Mouse (Mus musculus) large intestine, adult 2 months (tissue): ENCODE results near the gene C1qc. TPM values are rescaled to one million over a fixed set of nuclear protein-coding genes. Genes with fewer than 3 reads are reported as not detected.

ENCODE experiments used
- DNase-seq: peaks from one replicate; pipeline ENCODE4 v3.0.0-alpha.2; 2012; ENCODE audit warnings: low read depth, low spot score
- WGBS: fragments of 180-500 bp; shearing (Covaris S2); methylation state at CpG from one replicate; pipeline ENCODE4 v1.1.7; 2018; 5-methylcytosine and 5-hydroxymethylcytosine counted together
- polyA plus RNA-seq: library from polyadenylated mRNA; depleted of rRNA; stranded (reverse); fragments of >200 nt; gene quantifications from 2 replicates; pipeline ENCODE4 v1.2.3, GENCODE M21; 2012; rRNA removed

The C1qc gene
- polyA plus RNA-seq: 90.7 and 119 TPM in 2 replicates

DNA sequence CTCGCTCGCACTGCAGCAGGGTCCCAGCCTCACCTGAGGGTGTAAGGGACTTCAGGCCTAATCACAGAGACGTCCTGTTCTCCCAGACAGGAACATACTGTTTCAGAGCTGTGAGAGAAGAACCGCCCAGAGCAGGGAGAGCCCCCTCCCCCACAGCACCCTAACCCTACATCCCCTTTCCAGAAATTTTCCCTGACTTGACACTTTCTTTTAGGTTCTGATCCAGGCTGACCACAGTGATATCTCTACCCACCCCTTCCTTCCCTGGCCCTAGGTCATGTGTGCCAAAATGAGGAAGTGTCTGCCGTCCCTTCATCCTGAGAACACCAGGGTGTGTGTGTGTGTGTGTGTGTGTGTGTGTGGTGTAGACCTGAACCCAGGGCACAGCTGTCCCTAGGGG is at the start of gene C1qc:
Gene C1qc (minus strand): TSS at position 255 of the 400 bp plus-strand sequence.
- no peak for DNase-seq
- 56% methylated on average over 5 of the region's 5 CpGs for WGBS

DNA sequence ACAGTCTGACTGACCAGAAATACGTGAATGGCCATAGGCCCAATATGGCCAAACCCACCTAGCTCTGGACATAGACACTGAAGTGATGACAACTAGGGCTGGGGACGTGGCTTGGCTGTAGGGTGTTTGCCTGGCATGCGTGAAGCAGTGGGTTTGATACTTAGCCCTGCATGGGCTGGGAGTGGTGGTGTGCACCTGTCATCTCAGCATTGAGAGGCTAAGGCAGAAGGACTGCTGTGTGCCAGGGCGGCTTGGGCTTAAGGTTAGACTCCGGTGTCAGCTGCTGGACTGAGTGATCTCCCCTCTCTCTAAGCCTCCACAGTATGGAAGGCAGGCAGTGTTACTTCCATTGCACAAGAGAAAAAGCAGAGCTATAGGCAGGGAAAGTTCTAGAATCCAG is 45.1 kb upstream of the C1qc start:
- DNase-seq: no peak
- WGBS: 88% methylated on average over 5 of the region's 5 CpGs

DNA sequence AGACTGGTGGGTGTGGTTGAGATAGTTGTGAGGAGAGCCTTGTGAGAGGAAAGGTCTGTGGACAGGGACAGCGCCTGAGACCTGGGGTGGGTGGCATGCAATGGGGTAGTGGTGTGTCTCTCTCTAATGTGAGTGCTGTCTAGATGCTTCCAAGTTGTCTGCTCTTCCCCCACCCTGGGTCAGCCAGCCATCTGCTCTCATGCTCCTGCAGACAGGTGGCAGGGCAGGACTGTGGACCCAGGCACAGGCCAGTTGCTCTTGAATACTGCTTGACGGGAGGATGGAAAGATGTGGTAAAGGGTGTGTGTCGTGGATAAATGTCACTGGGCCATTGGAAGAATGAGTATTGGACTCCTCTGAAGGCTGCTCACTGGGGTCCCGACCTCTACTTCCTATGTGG is 44.5 kb upstream of the C1qc start:
- 56% methylated on average over 4 of the region's 4 CpGs for WGBS
- no peak for DNase-seq

DNA sequence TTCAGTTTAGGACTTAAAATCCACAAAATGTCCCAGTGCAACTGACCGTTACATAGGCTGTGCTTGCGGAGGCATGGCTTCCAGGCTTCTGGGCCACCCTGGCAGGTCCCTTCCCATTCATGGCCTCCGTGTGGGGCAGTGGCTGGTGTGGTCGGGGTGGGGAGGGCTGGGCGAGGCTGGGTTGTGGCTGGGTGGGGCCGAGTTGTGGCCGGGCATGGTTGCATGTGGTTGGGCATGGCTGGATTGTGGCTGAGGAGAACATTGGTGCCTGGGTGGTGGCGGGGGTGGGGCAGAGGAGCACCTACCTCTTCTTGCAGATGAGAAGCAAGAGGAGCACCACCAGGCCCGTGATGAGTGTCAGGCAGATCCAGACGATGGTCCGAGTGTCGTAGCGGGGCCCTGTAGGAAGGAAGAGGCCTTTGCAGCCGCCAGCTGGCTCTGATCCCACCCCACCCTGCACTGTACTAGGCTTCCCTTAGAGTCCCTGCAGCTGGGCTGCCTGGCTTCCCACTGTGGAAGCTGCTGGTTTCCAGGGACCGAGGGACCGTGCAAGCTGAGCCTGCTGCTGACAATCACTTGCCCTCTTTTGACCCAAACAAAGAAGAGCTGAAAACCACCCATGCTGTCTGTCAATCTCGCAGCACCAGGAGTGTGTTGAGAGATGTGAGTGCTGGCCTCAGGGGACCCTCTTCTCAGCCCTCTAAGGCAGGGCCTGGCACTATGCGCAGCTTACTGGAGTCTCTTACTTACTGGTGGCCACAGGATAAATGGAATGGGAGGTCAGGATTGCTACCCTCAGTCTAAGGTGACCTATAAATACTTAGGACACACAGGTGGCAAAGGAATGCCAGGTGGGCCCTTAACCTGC is 42.1 kb upstream of the C1qc start:
- WGBS: 39% methylated on average over 18 of the region's 18 CpGs

DNA sequence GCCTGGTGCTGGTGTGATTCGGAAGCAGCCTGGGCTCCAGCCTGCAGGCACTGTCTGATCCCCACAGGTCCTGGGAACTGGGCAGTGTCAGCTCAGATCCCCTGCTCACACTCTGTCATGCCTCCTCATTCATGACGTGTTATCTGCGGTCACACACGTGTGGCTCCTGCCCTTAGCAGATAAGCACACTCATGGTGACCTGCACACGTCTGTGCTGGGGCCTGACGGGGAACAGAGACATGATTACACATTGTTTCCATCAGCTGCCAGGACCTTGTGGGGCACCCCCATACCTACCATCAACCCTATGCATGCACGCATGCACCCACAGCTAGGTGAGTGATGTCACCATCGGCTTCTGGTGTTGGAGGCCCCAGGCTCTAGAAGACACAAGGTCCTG is 37.6 kb upstream of the C1qc start:
- no peak for DNase-seq
- WGBS: 80% methylated on average over 8 of the region's 8 CpGs

More for the DNA sequence above, 42.1 kb upstream of the C1qc start:
- DNase-seq: no peak

DNA sequence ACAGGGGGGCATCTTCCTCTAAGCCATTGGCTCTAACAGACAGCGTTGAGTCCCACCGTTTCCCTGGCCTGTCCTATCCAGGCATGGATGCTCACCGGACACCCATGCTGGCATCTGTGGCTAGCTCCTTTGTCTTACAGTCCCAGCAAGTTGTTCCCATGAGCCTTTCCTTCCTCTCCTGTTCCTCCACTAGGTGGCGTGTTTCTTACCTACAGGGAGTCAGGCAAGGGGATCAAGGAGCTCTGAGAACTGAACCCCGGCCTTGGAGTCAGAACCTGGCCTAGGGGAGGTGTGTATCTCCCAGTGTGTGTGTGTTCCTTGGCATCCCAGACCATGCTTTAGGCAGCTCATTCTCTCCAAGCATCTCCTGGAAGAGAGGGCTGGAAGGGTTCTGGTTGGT is 36.1 kb upstream of the C1qc start:
- no peak for DNase-seq
- WGBS: 13% methylated on average over 5 of the region's 5 CpGs

DNA sequence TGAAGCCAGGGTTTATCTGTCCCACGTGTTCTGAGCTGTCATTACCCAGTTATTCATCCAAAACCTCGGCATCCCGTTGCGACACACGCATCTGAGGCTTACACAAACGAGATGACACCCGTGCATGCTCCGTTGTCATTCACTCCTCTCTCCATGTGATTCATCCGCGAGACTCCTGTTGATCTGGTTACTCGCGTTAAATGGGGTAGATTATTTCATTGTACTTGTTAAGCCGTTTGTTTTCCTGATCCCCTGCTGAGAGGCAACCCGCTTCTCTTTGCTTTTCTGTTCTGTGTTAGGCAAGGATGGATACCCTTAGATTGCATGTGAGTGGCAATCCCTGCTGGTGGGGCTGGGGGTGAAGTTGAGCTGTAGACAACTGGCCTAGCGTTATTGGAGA is 32.9 kb upstream of the C1qc start:
- WGBS: 23% methylated on average over 15 of the region's 15 CpGs
- no peak for DNase-seq

DNA sequence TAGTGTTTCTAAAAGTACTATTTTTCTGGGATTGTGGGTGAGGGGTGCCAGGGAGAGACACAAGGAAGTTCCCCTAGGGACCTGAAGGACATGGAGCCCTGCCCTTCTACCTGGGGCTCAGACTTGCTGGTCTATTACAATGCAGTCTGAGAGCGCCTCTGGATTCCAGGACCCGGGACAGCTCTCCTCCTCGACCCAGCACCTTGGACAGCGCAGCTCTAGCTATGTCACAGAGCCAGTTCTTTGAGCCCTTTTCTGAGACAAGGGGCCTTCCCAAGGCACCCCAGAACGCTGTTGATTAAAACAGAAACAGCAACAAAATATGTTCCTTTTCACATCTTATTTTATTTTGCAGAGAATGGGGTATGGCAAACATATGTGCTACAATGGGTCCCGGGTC is 31.7 kb upstream of the C1qc start:
- 7% methylated on average over 6 of the region's 6 CpGs for WGBS
- no peak for DNase-seq

DNA sequence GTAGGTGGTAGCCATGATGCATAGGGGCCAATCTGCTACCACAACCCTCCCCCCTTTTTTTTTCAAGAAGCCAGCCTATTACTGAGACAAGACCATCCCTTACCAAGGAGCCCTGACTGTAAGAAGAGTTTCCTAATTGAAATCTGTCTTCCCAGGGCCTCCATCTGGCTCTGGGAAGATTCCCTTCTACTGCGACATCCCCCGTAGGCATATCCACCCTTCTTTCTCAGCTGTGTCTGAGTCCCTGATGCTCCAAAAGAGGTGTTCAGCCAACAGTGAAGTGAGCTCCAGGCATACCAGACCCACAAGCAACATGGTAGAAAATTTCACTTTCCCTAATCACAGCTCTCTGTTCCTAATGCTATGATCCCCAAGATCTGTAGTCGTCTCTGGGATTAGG is 26.7 kb upstream of the C1qc start:
- WGBS: 76% methylated on average over 3 of the region's 3 CpGs
- DNase-seq: no peak

DNA sequence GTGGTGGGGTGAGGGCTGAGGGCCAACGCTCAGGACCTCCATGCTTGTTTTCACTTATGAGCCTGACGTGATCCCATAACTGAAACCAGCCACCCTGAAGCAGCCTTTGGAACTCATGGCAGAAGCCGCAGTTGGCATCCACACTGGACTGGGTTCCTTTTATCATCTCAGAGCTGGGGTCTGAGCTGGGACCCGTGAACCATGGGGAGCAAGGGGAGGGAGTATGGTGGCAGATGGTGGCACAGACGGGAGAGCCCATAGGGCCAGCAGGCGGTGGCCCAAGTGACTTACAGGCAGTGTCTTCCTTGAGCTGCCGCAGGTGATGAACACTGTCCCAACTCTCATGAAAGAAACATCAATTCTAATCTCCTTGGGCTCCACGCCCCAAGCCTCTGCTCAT is 26.0 kb upstream of the C1qc start:
- WGBS: 84% methylated on average over 8 of the region's 8 CpGs

DNA sequence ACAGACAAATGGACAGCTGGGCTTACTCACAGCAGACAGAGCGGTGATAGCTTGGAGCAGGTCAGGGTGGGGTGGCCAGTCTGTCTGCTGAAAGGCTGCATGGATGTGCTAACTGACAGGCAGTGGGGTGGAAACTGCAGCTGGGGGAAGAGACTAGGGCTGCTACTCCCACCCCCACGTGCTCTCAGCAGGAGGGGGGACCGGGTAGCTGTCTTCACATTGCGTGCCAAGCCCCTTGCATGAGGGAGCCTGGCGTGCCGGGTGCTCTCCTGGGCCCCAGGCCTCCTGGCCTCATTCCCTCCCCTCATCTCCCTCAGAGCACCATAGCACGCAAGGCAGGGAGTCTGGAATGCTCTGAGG is 24.3 kb upstream of the C1qc start:
- DNase-seq: no peak
- 44% methylated on average over 7 of the region's 7 CpGs for WGBS

More for the DNA sequence above, 26.0 kb upstream of the C1qc start:
- no peak for DNase-seq

DNA sequence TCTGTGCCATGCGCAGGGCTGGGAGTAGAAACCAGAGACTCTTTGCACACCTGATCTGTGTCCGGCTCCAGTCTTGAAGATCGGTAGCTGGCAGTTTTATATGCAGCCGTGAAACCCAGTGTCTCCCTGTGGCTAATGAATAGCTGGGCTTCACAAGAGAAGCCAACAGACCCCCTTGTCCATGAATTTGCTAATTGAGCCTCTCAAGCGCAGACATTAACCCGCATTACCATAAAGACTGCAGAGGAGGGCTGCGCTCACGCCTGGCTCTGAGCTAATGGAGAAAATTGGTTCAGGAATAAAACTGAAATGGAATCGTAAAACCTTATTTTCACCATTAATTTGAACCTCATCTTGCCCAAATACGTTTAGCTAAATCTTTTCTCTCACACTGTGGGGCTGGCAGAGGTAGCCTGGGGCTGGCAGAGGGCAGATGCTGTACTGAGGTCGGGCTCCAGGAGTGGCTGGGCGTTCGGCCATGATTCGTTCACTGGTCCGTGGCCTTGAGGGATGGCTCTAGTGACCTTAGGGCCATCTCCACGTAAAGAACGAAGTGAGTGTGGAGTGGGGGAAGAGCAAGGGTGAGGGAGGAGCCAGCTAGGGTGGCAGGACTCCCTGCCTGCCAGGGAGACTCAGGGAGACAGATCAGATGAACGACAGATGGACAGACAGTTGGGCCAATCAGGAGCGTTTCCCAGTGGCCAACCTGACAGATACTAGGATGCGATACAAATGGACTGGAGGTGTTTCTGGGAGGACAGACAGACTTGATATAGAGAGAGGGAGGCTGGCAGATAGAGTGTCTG is 23.7 kb upstream of the C1qc start:
- 68% methylated on average over 20 of the region's 20 CpGs for WGBS

DNA sequence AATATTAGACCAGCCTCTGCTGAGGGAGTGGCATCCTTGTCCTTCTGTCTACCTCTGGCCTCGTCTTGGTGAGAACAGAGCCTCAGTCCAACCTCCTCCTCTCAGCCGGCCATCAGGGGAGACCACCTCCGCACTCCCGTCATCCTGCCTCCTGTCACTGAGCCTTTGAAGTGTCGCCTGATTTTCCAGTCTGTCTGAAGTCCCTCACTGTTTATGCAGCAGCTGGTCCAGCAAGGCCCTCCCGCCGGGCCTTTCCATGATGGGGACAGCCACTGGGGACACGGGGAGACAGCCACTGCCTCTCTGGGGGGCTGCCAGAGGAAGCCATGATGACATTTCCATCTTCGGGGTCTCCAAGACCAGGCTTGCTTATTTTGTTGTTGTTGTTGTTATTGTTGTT is 20.0 kb upstream of the C1qc start:
- 36% methylated on average over 9 of the region's 9 CpGs for WGBS
- DNase-seq: no peak

More for the DNA sequence above, 23.7 kb upstream of the C1qc start:
- DNase-seq: no peak

DNA sequence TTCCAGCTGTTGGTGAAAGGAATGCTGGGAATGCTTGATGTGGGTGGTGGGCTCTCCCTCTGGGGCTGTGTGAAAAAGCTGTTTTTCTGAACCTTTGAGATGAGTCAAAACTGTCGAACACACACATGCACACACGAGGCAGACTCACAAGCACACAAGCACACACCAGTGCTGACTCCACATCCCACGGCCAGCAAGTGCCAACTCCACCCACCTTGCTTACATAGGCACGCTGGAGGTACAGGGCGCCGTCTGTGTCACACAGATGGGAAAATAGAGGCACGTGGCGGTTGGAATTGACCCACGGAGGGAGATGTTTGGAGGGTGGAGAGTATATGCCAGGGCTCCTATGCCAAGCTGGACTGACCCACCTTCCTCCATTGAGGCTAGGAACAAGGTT is 18.9 kb upstream of the C1qc start:
- DNase-seq: no peak
- 39% methylated on average over 9 of the region's 9 CpGs for WGBS

DNA sequence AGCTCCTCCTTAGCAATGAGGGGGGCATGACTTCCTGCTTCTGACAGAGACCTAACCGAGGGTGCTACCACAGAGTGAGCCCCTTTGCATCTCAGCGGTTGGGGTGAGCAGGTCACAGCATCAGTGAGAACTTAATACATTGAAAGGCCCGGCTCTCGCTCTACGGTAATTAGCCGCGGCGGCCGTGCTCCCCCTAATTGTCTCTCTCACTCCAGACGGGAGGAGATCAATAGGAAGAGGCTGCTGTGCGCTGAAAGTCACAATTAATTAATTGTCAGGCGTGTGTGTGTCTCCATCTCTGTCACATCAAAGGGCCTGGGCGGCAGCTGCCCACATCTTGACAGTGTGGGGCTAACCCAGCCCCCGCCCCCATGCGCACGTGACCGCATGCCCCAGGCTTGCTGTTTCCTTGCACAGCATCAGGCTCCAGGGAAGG is 18.4 kb upstream of the C1qc start:
- DNase-seq: no peak
- WGBS: 19% methylated on average over 17 of the region's 17 CpGs

DNA sequence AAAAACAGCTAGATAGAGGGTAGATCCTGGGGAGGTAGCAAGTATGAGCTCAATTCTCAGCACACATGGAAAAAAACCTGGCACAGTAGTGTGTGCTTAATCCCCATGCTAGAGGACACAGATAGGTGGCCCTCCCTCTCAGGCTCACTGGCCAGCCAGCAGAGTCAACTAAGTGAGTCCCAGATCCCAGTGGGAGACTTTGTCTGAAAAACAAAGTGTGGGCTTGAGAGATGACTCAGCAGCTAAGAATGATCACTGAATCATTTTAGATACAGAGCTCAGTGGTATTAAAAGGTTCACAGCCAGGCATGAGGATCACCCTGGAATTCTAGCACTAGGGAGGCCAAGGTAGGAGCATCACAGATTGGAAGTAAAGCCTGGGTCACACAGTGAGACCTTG is 14.9 kb upstream of the C1qc start:
- no peak for DNase-seq

DNA sequence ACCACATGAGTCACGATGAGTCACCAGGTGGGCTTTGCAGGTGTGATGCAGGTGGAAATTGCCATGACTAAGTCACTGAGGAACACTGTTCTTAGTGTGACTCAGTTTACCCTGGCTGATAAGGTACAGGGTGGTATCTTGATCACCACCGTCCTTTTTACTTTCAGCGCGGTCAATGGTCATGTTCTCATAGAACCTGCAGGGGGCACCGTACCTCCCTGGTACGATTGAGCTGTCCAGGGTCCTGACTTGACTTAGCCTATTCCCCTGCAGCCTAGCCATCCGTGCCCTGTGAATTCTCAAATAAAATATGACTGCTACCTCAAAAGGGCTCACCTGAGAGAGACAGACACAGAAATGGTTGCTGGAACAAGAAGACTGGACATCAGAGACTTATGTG is 14.2 kb upstream of the C1qc start:
- DNase-seq: peak; percentile 13
- 14% methylated on average over 7 of the region's 7 CpGs for WGBS

DNA sequence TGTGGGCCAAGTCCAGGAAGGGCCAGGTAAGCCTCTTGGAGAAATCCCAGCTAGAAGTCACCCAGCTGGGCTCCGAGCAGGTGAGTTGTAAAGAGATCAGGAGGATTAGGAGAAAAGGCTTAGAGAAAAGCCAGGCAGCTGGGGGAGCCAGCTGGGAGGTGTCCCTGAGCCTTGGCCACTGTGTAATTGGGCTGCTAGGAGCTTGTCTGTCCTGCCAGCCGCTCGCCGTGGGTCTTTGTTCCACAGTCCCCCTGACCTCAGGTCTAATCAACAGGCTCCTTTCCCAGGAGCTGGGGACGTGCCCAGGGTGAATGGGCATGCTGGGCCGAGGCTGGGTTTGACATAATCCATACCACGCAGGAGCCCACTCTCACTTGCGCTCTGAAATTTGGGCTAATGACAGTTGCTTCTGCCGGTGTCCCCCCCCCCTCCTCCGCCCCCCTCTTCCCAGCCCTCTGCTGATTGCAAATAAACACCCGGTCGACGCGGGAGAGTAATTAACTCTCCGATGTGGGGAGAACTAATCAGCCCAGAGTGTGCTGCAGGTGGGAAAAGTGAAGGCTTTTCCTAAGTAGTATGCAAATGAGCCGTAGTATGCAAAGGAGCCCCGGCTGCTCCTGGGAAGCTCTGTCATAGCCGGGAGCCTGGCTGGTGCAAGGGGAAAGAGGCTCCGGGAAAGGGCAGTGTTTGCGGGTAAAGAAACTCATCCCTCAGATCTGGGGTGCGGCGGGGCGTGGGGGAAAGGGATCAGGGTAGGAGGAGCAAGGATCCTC is 12.1 kb upstream of the C1qc start:
- WGBS: 3% methylated on average over 23 of the region's 23 CpGs

DNA sequence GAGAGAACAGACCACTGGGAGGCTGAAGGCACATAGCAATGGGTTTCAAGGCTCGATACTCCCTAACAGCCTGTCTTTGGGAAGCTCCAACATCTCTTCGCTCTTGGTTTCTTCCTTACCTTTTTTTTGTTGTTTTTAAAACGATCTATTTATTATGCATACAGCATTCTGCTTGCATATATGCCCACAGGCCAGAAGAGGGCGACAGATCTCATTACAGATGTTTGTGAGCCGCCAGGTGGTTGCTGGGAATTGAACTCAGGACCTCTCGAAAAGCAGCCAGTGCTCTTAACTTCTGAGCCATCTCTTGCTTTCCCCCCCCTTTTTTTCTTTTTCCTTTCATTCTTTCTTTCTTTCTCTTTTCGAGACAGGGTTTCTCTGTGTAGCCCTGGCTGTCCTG is 6.3 kb upstream of the C1qc start:
- no peak for DNase-seq
- 59% methylated on average over 7 of the region's 7 CpGs for WGBS

More for the DNA sequence above, 12.1 kb upstream of the C1qc start:
- no peak for DNase-seq

DNA sequence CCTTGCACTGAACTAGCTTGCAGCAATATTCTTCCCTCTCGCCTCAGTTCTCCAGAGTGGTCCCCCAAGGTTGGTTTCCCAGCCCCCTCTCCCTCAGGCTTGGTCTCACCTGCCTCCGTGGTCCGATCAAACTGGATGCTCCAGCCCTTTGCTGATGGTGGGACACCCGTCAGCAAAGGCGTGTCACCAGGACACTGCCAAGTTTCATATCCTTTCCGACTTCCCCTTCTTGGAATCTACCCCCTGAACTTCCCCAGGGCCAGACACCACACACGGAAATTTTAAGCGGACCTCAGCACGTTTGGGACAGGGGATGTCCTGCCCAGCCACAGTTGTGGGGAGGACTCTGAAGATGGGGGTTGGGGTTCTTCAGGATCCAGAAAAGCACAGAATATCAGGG is 5.8 kb upstream of the C1qc start, which contains the start of gene C1qa:
Gene C1qa (minus strand): TSS at position 167 of the 400 bp plus-strand sequence.
- no peak for DNase-seq
- WGBS: 52% methylated on average over 9 of the region's 9 CpGs
